Mouse (Mus musculus): ENCODE results near the gene Gli2.
A peak's percentile ranks its signal among the peaks of the same experiment; 100 is the strongest.

Gli2 gene

GRCm38 (mm10) chr1:119051192-119051937, 2.1 kb downstream of the Gli2 start:
- DNase-seq (ENCODE audit: extremely low spot score): peak; percentile 24

- peak; percentile 46 for DNase-seq (ENCODE audit: extremely low spot score)
These were observed 3.4 kb downstream of the Gli2 start for GRCm38 (mm10) chr1:119049812-119050615.

- DNase-seq (ENCODE audit: extremely low spot score): no peak
These were observed 4.4 kb downstream of the Gli2 start for GRCm38 (mm10) chr1:119048988-119049387.

GRCm38 (mm10) chr1:119048547-119048946, 4.9 kb downstream of the Gli2 start:
- peak; percentile 62 for DNase-seq (ENCODE audit: extremely low spot score)

GRCm38 (mm10) chr1:119047462-119048371, 5.7 kb downstream of the Gli2 start:
- DNase-seq (ENCODE audit: extremely low spot score): peak; percentile 79

- DNase-seq (ENCODE audit: extremely low spot score): no peak
These were observed 15.0 kb downstream of the Gli2 start for GRCm38 (mm10) chr1:119038436-119038835.

GRCm38 (mm10) chr1:119035931-119036330, 17.5 kb downstream of the Gli2 start:
- no peak for DNase-seq (ENCODE audit: extremely low spot score)

- DNase-seq (ENCODE audit: extremely low spot score): peak; percentile 25
These were observed 18.1 kb downstream of the Gli2 start for GRCm38 (mm10) chr1:119035301-119035700.

- DNase-seq (ENCODE audit: extremely low spot score): no peak
These were observed 19.2 kb downstream of the Gli2 start for GRCm38 (mm10) chr1:119034163-119034705.

GRCm38 (mm10) chr1:119033450-119034162, 19.8 kb downstream of the Gli2 start:
- DNase-seq (ENCODE audit: extremely low spot score): peak; percentile 72

- DNase-seq (ENCODE audit: extremely low spot score): no peak
These were observed 22.2 kb downstream of the Gli2 start for GRCm38 (mm10) chr1:119031185-119031584.

- peak; percentile 32 for DNase-seq (ENCODE audit: extremely low spot score)
These were observed 27.6 kb downstream of the Gli2 start for GRCm38 (mm10) chr1:119025647-119026358.

GRCm38 (mm10) chr1:119022311-119022710, 31.1 kb downstream of the Gli2 start:
- DNase-seq (ENCODE audit: extremely low spot score): no peak

GRCm38 (mm10) chr1:119020092-119020491, 33.3 kb downstream of the Gli2 start:
- DNase-seq (ENCODE audit: extremely low spot score): no peak

GRCm38 (mm10) chr1:119019056-119019455, 34.4 kb downstream of the Gli2 start:
- no peak for DNase-seq (ENCODE audit: extremely low spot score)

GRCm38 (mm10) chr1:119016866-119017265, 36.6 kb downstream of the Gli2 start:
- DNase-seq (ENCODE audit: extremely low spot score): no peak

GRCm38 (mm10) chr1:119015108-119015507, 38.3 kb downstream of the Gli2 start:
- no peak for DNase-seq (ENCODE audit: extremely low spot score)

GRCm38 (mm10) chr1:119008949-119009348, 44.5 kb downstream of the Gli2 start:
- no peak for DNase-seq (ENCODE audit: extremely low spot score)

GRCm38 (mm10) chr1:119003852-119004398, 49.5 kb downstream of the Gli2 start:
- DNase-seq (ENCODE audit: extremely low spot score): no peak

- DNase-seq (ENCODE audit: extremely low spot score): no peak
These were observed 51.9 kb downstream of the Gli2 start for GRCm38 (mm10) chr1:119001454-119002034.
